Mouse (Mus musculus) cerebellum, postnatal 36 days (tissue): ENCODE data around the gene Scn3b.

Experiments used
- DNase-seq, 2 experiments: peaks; one replicate each; pipeline ENCODE4 v3.0.0; 2021 to 2022; ENCODE audit warnings: mixed read lengths in 2 of 2

The Scn3b gene

GRCm38 (mm10) chr9:40269103-40269861 is at the start of gene Scn3b:
Scn3b (plus strand) TSS chr9:40269217.
- peak in 1 of 2 experiments; percentile 21 for DNase-seq

GRCm38 (mm10) chr9:40224289-40224688 is 44.7 kb upstream of the Scn3b start:
- no peak for DNase-seq

- DNase-seq, result peak; percentile 51 to 63
Measured at GRCm38 (mm10) chr9:40227874-40228789, 40.9 kb upstream of the Scn3b start.

GRCm38 (mm10) chr9:40228804-40229331 is 40.1 kb upstream of the Scn3b start:
- DNase-seq, result no peak

GRCm38 (mm10) chr9:40229479-40229878 is 39.5 kb upstream of the Scn3b start:
- no peak for DNase-seq

- DNase-seq, result no peak
Measured at GRCm38 (mm10) chr9:40231019-40231418, 38.0 kb upstream of the Scn3b start.

GRCm38 (mm10) chr9:40234233-40235072 is 34.6 kb upstream of the Scn3b start:
- no peak for DNase-seq

- DNase-seq, result no peak
Measured at GRCm38 (mm10) chr9:40235220-40235619, 33.8 kb upstream of the Scn3b start.

GRCm38 (mm10) chr9:40239749-40240148 is 29.3 kb upstream of the Scn3b start:
- no peak for DNase-seq

GRCm38 (mm10) chr9:40240311-40240710 is 28.7 kb upstream of the Scn3b start:
- DNase-seq, result no peak

- peak; percentile 18 to 32 for DNase-seq
Measured at GRCm38 (mm10) chr9:40241223-40241801, 27.7 kb upstream of the Scn3b start.

- no peak for DNase-seq
Measured at GRCm38 (mm10) chr9:40241951-40242888, 26.8 kb upstream of the Scn3b start.

- DNase-seq, result no peak
Measured at GRCm38 (mm10) chr9:40245466-40245865, 23.6 kb upstream of the Scn3b start.

- DNase-seq, result peak; percentile 14 to 20
Measured at GRCm38 (mm10) chr9:40245974-40246665, 22.9 kb upstream of the Scn3b start.

- no peak for DNase-seq
Measured at GRCm38 (mm10) chr9:40246702-40247101, 22.3 kb upstream of the Scn3b start.

GRCm38 (mm10) chr9:40249106-40249505 is 19.9 kb upstream of the Scn3b start:
- no peak for DNase-seq

GRCm38 (mm10) chr9:40252459-40252858 is 16.6 kb upstream of the Scn3b start:
- no peak for DNase-seq

GRCm38 (mm10) chr9:40263874-40264273 is 5.1 kb upstream of the Scn3b start:
- no peak for DNase-seq

GRCm38 (mm10) chr9:40268040-40268747 is 823 bp upstream of the Scn3b start:
- no peak for DNase-seq

GRCm38 (mm10) chr9:40268748-40269102 is 292 bp upstream of the Scn3b start:
- no peak for DNase-seq
